Mouse (Mus musculus) myocyte (in vitro differentiated cells): Measurements from ENCODE around the gene Aldh16a1. TPM values are rescaled to one million over a fixed set of nuclear protein-coding genes. Genes with fewer than 3 reads are reported as not detected.
"Not testable (repeated sequence)": the region's sequence is repeated elsewhere in the genome, so short reads cannot be mapped to it uniquely, and the experiment has no call there.

Source experiments
- H3K27me3 ChIP-seq: one replicate; pipeline ENCODE4 v1.6.1; 2011; ENCODE audit not compliant: control insufficient read depth, insufficient read depth, insufficient read length
- H3K36me3 ChIP-seq: one replicate; pipeline ENCODE4 v1.6.1; 2011; ENCODE audit not compliant: control insufficient read depth, insufficient read depth
- H3K4me2 ChIP-seq: one replicate; pipeline ENCODE4 v1.6.1; 2011; ENCODE audit warnings: low read depth, control low read depth
- H3K4me3 ChIP-seq: one replicate; pipeline ENCODE4 v1.5.1; 2011; ENCODE audit warnings: mild to moderate bottlenecking, control low read depth, moderate library complexity
- H3K79me2 ChIP-seq: one replicate; pipeline ENCODE4 v1.6.1; 2011; ENCODE audit not compliant: control insufficient read depth, insufficient read depth
- H3ac ChIP-seq: one replicate; pipeline ENCODE4 v1.6.1; 2011; ENCODE audit not compliant: control insufficient read depth, insufficient read length
- CEBPB ChIP-seq: IDR thresholded peaks from 2 replicates; pipeline ENCODE4 v1.6.1; 2011; ENCODE audit warnings: mild to moderate bottlenecking, moderate library complexity; ENCODE audit not compliant: poor library complexity, insufficient read depth, severe bottlenecking
- E2F4 ChIP-seq: IDR thresholded peaks from one replicate; pipeline ENCODE4 v1.6.1; 2011; ENCODE audit warnings: mild to moderate bottlenecking, control low read depth, moderate library complexity; ENCODE audit not compliant: insufficient read depth
- MAX ChIP-seq: IDR thresholded peaks from one replicate; pipeline ENCODE4 v1.6.1; 2011; ENCODE audit warnings: low read depth, mild to moderate bottlenecking, control low read depth
- MYOD1 ChIP-seq, 3 experiments: IDR thresholded peaks; one replicate each; pipeline ENCODE4 v1.6.1; 2011; ENCODE audit warnings: control low read depth in 2 of 3, low read depth in 2 of 3, mild to moderate bottlenecking in 2 of 3, moderate library complexity in 1 of 3; ENCODE audit not compliant: insufficient read length in 2 of 3, control insufficient read depth in 1 of 3
- MYOG ChIP-seq, 3 experiments: IDR thresholded peaks; one replicate each; pipeline ENCODE4 v1.6.1; 2011; ENCODE audit warnings: control low read depth in 2 of 3, low read depth in 2 of 3, mild to moderate bottlenecking in 2 of 3; ENCODE audit not compliant: insufficient read length in 2 of 3, control insufficient read depth in 1 of 3, insufficient read depth in 1 of 3
- POLR2A ChIP-seq: IDR thresholded peaks from one replicate; pipeline ENCODE4 v1.6.1; 2011; ENCODE audit warnings: low read depth, mild to moderate bottlenecking, control low read depth, moderate library complexity; ENCODE audit not compliant: insufficient read length
- POLR2AphosphoS2 ChIP-seq: IDR thresholded peaks from one replicate; pipeline ENCODE4 v1.6.1; 2011; ENCODE audit warnings: low read depth, control low read depth; ENCODE audit not compliant: insufficient read length
- REST ChIP-seq: IDR thresholded peaks from one replicate; pipeline ENCODE4 v1.6.1; 2011; ENCODE audit warnings: mild to moderate bottlenecking, control low read depth, moderate library complexity; ENCODE audit not compliant: insufficient read depth, insufficient read length
- SRF ChIP-seq: IDR thresholded peaks from one replicate; pipeline ENCODE4 v1.6.1; 2011; ENCODE audit warnings: low read depth; ENCODE audit not compliant: control insufficient read depth, insufficient read length
- TCF12 ChIP-seq: IDR thresholded peaks from one replicate; pipeline ENCODE4 v1.6.1; 2011; ENCODE audit warnings: mild to moderate bottlenecking, control low read depth; ENCODE audit not compliant: poor library complexity, insufficient read depth, severe bottlenecking
- TCF3 ChIP-seq: IDR thresholded peaks from one replicate; pipeline ENCODE4 v1.6.1; 2011; ENCODE audit warnings: low read depth, control low read depth; ENCODE audit not compliant: insufficient read length
- USF1 ChIP-seq: IDR thresholded peaks from one replicate; pipeline ENCODE4 v1.6.1; 2011; ENCODE audit warnings: low read depth, mild to moderate bottlenecking, control low read depth, moderate library complexity
- polyA plus RNA-seq: library from polyadenylated mRNA; unstranded; fragments of >200 nt; fragmentation: generic; extraction: Trizol; gene quantifications from one replicate; pipeline ENCODE4 v1.2.1, GENCODE M21; 2012; ENCODE audit warnings: missing spikeins

Aldh16a1 gene
- polyA plus RNA-seq, 1 experiment: 29.0 TPM

DNA sequence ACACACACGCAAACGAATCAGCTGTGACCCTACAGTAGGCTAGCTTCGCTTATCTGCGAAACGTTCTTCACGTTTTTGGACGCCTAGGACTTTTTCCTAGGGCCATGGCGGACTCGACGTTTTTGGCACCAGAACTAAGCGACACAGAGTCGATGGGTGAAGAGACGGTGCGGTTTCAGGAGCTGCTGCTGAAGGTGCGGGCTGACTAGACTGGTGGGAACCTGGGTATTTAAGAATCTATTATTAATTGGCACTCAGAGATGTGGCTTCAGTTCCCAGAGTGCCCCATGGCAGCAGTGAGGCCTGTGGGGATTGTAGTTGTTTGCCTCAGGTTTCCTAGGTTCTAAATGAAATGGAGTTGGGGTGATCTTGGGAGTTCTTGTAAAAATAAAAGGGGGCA lies 1.8 kb upstream of the Aldh16a1 start:
- no peak overlapping the region for H3K4me2 ChIP-seq
- H3ac ChIP-seq: no peak overlapping the region
- no peaks in the 10 kb centered on the region for H3K36me3 ChIP-seq
- TF ChIP-seq POLR2AphosphoS2: no peak
- no peak for TF ChIP-seq MYOG (IDR thresholded peaks at IDR 0.05; ENCODE audit: control insufficient read depth in 1 of 3, insufficient read depth in 1 of 3, insufficient read length in 2 of 3, low read depth in 2 of 3)
- TF ChIP-seq CEBPB: no peak
- H3K79me2 ChIP-seq: peaks cover 3% of the 10 kb centered on the region
- H3K27me3 ChIP-seq: no peaks in the 10 kb centered on the region
- no peak overlapping the region for H3K4me3 ChIP-seq

- Histone ChIP-seq H3K27me3 (no peaks in the 10 kb centered on the region), H3K36me3 (no peaks in the 10 kb centered on the region), H3K4me2 (peak overlapping the region; percentile 64), H3K4me3 (no peak overlapping the region), H3K79me2 (peaks cover 3% of the 10 kb centered on the region), H3ac (no peak overlapping the region)
- no peak for TF ChIP-seq CEBPB
- no peak for TF ChIP-seq REST
- no peak for TF ChIP-seq USF1
- no peak for TF ChIP-seq SRF
- TF ChIP-seq MYOD1 (IDR thresholded peaks at IDR 0.05; ENCODE audit: control insufficient read depth in 1 of 3, insufficient read length in 2 of 3, low read depth in 2 of 3): no peak
- TF ChIP-seq POLR2AphosphoS2: no peak
- TF ChIP-seq TCF12: no peak
- no peak for TF ChIP-seq MAX
- no peak for TF ChIP-seq POLR2A
- no peak for TF ChIP-seq E2F4
- no peak for TF ChIP-seq MYOG (IDR thresholded peaks at IDR 0.05; ENCODE audit: control insufficient read depth in 1 of 3, insufficient read depth in 1 of 3, insufficient read length in 2 of 3, low read depth in 2 of 3)
- no peak for TF ChIP-seq TCF3
Observed at GRCm38 (mm10) chr7:45155590-45155989, 1.2 kb upstream of the Aldh16a1 start.

DNA sequence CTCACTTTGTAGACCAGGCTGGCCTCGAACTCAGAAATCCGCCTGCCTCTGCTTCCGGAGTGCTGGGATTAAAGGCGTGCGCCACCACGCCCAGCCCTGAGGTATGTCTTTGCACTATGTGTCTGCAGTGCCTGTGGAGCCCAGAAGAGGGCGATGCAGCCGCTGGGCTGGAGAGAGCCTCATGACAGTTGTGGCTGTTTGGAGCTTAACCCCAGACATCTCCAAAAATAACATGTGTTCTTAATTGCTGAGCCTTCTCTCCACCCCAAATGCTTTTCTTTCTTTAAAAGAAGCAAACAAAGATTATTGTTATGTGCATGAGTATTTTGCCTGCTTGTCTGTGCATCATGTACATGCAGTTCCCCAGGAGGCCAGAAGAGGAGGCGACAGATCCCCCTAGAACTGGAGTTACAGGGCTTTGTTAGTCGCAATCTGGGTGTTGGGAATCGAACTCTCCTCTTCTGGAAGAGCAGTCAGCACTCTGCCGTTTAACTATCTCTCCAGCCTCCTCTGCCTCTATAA lies 670 bp upstream of the Aldh16a1 start:
- H3K36me3 ChIP-seq: no peaks in the 10 kb centered on the region
- no peak overlapping the region for H3ac ChIP-seq
- TF ChIP-seq CEBPB (no peak), POLR2AphosphoS2 (no peak), REST (no peak), MAX (no peak), POLR2A (no peak), TCF12 (no peak), E2F4 (no peak), MYOG (IDR thresholded peaks at IDR 0.05; ENCODE audit: control insufficient read depth in 1 of 3, insufficient read depth in 1 of 3, insufficient read length in 2 of 3, low read depth in 2 of 3) (no peak), TCF3 (no peak), USF1 (no peak), MYOD1 (IDR thresholded peaks at IDR 0.05; ENCODE audit: control insufficient read depth in 1 of 3, insufficient read length in 2 of 3, low read depth in 2 of 3) (no peak)
- no peaks in the 10 kb centered on the region for H3K27me3 ChIP-seq
- H3K79me2 ChIP-seq: peaks cover 3% of the 10 kb centered on the region
- peak overlapping the region; percentile 86 for H3K4me3 ChIP-seq
- peak overlapping the region; percentile 64 for H3K4me2 ChIP-seq

GRCm38 (mm10) chr7:45153586-45153985 lies 798 bp downstream of the Aldh16a1 start:
- no peaks in the 10 kb centered on the region for H3K36me3 ChIP-seq
- H3ac ChIP-seq: peak overlapping the region; percentile 20
- no peaks in the 10 kb centered on the region for H3K27me3 ChIP-seq
- TF ChIP-seq TCF12: no peak
- TF ChIP-seq MAX: no peak
- TF ChIP-seq MYOD1 (IDR thresholded peaks at IDR 0.05; ENCODE audit: control insufficient read depth in 1 of 3, insufficient read length in 2 of 3, low read depth in 2 of 3): no peak
- TF ChIP-seq CEBPB: no peak
- no peak for TF ChIP-seq REST
- no peak for TF ChIP-seq POLR2AphosphoS2
- no peak for TF ChIP-seq POLR2A
- no peak for TF ChIP-seq E2F4
- no peak for TF ChIP-seq MYOG (IDR thresholded peaks at IDR 0.05; ENCODE audit: control insufficient read depth in 1 of 3, insufficient read depth in 1 of 3, insufficient read length in 2 of 3, low read depth in 2 of 3)
- no peak for TF ChIP-seq TCF3
- no peak for TF ChIP-seq USF1
- H3K4me2 ChIP-seq: peak overlapping the region; percentile 97
- H3K4me3 ChIP-seq: peak overlapping the region; percentile 86
- H3K79me2 ChIP-seq: peaks cover 3% of the 10 kb centered on the region

DNA sequence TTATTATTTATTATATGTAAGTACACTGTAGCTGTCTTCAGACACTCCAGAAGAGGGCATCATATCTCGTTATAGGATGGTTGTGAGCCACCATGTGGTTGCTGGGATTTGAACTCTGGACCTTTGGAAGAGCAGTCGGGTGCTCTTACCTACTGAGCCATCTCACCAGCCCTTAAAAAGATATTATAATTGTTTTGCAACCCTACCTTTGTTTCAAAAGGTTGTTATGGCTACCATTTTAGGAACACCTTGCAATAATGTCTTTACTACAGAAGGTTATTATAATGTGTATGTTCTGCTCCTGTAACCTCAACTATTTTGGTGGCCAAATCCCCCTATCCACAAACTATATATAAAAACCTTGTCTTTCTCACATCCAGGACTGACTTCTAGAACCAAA lies 1.3 kb downstream of the Aldh16a1 start:
- H3K4me2 ChIP-seq: peak overlapping the region; percentile 97

More for the DNA sequence above, 1.3 kb downstream of the Aldh16a1 start:
- H3ac ChIP-seq, H3K36me3 ChIP-seq, H3K27me3 ChIP-seq, H3K79me2 ChIP-seq: not testable (repeated sequence)
- H3K4me3 ChIP-seq: peak overlapping the region; percentile 86
